Comparison of ENCODE assay signal across 9 mouse cellular contexts in the genomic region with DNA sequence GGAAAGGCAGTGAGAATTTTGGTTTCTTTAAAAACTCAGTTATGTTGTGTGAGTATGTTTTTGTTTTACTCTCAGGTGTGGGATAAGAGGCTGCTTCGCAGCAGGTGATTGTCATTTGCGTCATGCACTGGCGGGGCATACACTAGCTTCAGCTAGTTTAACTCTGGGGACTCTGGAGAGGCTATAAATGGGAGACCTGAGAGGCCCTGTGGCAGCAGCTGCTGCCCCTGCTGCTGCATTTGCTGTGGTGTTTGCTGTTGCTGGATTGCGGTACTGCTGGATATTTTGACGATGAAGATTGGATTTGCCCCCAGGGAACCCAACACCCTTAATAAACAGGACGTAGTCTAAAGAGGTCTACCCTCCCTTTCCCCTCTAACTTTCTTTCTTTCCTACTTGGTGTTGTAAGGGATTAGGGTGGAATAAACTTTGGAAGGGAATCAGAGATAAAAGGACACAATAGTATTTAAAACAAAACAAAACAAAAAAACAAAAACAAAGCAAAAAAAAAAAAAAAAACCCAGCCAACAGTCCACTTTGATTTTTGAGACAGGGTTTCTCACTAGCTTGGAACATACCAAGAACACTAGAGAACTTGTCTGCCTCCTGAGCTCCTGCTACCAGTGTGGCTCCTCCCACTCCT. TPM values are rescaled to one million over a fixed set of nuclear protein-coding genes. Genes with fewer than 3 reads are reported as not detected.
DNase-seq lines count a peak whose midpoint lies in the region; ATAC-seq and TF ChIP-seq lines count a peak whose summit lies in the region.
"Had no signal": no experiment of that assay in that cellular context is flagged by ENCODE, and none has a peak within 500 bp of the region (broad histone marks: within the 10 kb centered on the region; RNA-seq: fewer than 3 reads in every experiment).

No protein-coding gene starts in this region.

- H3K4me2 ChIP-seq in forebrain, embryonic 13.5 days = peak overlapping the region; percentile 62
- peak overlapping the region; percentile 58 for H3K4me2 ChIP-seq in neural tube, embryonic 15.5 days

- H3K27me3 ChIP-seq in forebrain, embryonic 13.5 days = no peaks in the 10 kb centered on the region; the same call in 1 of the 2 replicates
- H3K27me3 ChIP-seq in liver, adult 2 months (ENCODE audit: control insufficient read depth, insufficient read depth, low read length) = no peaks in the 10 kb centered on the region
- H3K27me3 ChIP-seq in neural tube, embryonic 15.5 days (replicated peaks) = no peaks in the 10 kb centered on the region; the same call in 1 of the 2 replicates

- intact Hi-C loops in left cerebral cortex, postnatal 36 days (cut with DNase I) = no loop called here

- H3K79me2 ChIP-seq in liver, adult 2 months (ENCODE audit: control insufficient read depth, insufficient read depth, low read length) = no peaks in the 10 kb centered on the region

- no peak for TF ChIP-seq POLR2A in lung, adult 2 months (IDR thresholded peaks at IDR 0.05; ENCODE audit: borderline replicate concordance, extremely low read depth, low read depth, low read length)
- TF ChIP-seq POLR2A in liver, adult 2 months (IDR thresholded peaks at IDR 0.05; ENCODE audit: extremely low read depth, insufficient read depth, low read length) = no peak

- no peak for DNase-seq in lung, adult 2 months
- no peak for DNase-seq in lung, postnatal 25 days (ENCODE audit: low spot score)
- peak; percentile 17 for DNase-seq in liver, adult 2 months (ENCODE audit: extremely low read depth, low read depth, low spot score)
- DNase-seq in left cerebral cortex, postnatal 36 days (ENCODE audit: low spot score in 2 of 2) = no peak
- no peak for DNase-seq in ovary, adult 18-20 months (ENCODE audit: low spot score)
- no peak for DNase-seq in kidney, postnatal 25 days

- no peaks in the 10 kb centered on the region for H3K9me3 ChIP-seq in forebrain, embryonic 13.5 days (replicated peaks)
- H3K9me3 ChIP-seq in neural tube, embryonic 15.5 days (replicated peaks) = no peaks in the 10 kb centered on the region

- peak; percentile 36; the same call in 1 of the 2 replicates for ATAC-seq in forebrain, embryonic 13.5 days
- no peak for ATAC-seq in neural tube, embryonic 15.5 days (ENCODE audit: low FRiP score)

- no peak overlapping the region for H3K27ac ChIP-seq in forebrain, embryonic 13.5 days
- H3K27ac ChIP-seq in liver, adult 2 months (replicated peaks; ENCODE audit: insufficient read depth, low read depth, low read length) = no peak overlapping the region
- H3K27ac ChIP-seq in neural tube, embryonic 15.5 days (replicated peaks) = no peak overlapping the region
- H3K27ac ChIP-seq: macrophage had no signal

- no peaks in the 10 kb centered on the region; the same call in 1 of the 2 replicates for H3K4me1 ChIP-seq in lung, adult 2 months (ENCODE audit: control insufficient read depth, insufficient read depth, low read length)
- peaks cover 11% of the 10 kb centered on the region; the same call in 1 of the 2 replicates for H3K4me1 ChIP-seq in forebrain, embryonic 13.5 days
- no peaks in the 10 kb centered on the region for H3K4me1 ChIP-seq in liver, adult 2 months (ENCODE audit: control insufficient read depth, insufficient read depth, low read length)
- peaks cover 14% of the 10 kb centered on the region for H3K4me1 ChIP-seq in neural tube, embryonic 15.5 days

- H3K4me3 ChIP-seq in lung, adult 2 months (replicated peaks; ENCODE audit: extremely low read depth, low read depth, low read length) = peak overlapping the region; percentile 32
- H3K4me3 ChIP-seq in forebrain, embryonic 13.5 days = peak overlapping the region; percentile 31
- H3K4me3 ChIP-seq in liver, adult 2 months (ENCODE audit: insufficient read depth, low read depth, low read length) = 0 out of 2 replicates have a peak overlapping the region, but pooled peaks have one; percentile 26
- peak overlapping the region; percentile 29 for H3K4me3 ChIP-seq in neural tube, embryonic 15.5 days (replicated peaks)

- no peaks in the 10 kb centered on the region for H3K36me3 ChIP-seq in forebrain, embryonic 13.5 days (ENCODE audit: poor library complexity, severe bottlenecking)
- H3K36me3 ChIP-seq in liver, adult 2 months (ENCODE audit: control insufficient read depth, insufficient read depth, low read length) = no peaks in the 10 kb centered on the region
- H3K36me3 ChIP-seq in neural tube, embryonic 15.5 days = no peaks in the 10 kb centered on the region

- no peak overlapping the region for H3K9ac ChIP-seq in forebrain, embryonic 13.5 days
- no peak overlapping the region for H3K9ac ChIP-seq in liver, adult 2 months (ENCODE audit: low read depth, low read length)
- H3K9ac ChIP-seq in neural tube, embryonic 15.5 days (replicated peaks) = no peak overlapping the region

- WGBS in lung, adult 2 months = 39% methylated on average over 6 of the region's 6 CpGs
- 37% methylated on average over 6 of the region's 6 CpGs for WGBS in forebrain, embryonic 13.5 days
- 71% methylated on average over 6 of the region's 6 CpGs for WGBS in liver, adult 2 months
- WGBS in neural tube, embryonic 15.5 days = 19% methylated on average over 6 of the region's 6 CpGs

- no peak for TF ChIP-seq CTCF in lung, adult 2 months (IDR thresholded peaks at IDR 0.05; ENCODE audit: insufficient read depth, low read length)
- TF ChIP-seq CTCF in liver, adult 2 months (IDR thresholded peaks at IDR 0.05; ENCODE audit: low read depth, low read length) = no peak

RNA-seq across cellular contexts. Expression of a gene that starts 14.9 kb away (rescaled TPM):
- 4.3 and 4.4 TPM in 2 replicates for polyA plus RNA-seq in lung, adult 2 months (2012; rRNA removed)
- 17.1 and 19.5 TPM in 2 replicates for polyA plus RNA-seq in forebrain, embryonic 13.5 days (2015; fragmentation: Nextera tagmentation; extraction: Ambion mirVana)
- 0.18 and 1.1 TPM in 2 replicates for total RNA-seq in liver, adult 2 months (2014; rRNA removed)
- polyA plus RNA-seq in liver, adult 2 months (2012; rRNA removed) = 0.16 and 0.29 TPM in 2 replicates
- polyA plus RNA-seq in neural tube, embryonic 15.5 days (2015; fragmentation: Nextera tagmentation; extraction: Ambion mirVana) = 20.9 and 25.9 TPM in 2 replicates
- total RNA-seq in left cerebral cortex, postnatal 36 days (2021) = 10 to 100 TPM; 66.2 to 80.7 TPM

RNA-seq across cellular contexts. Expression of a gene that starts 17.4 kb away (rescaled TPM):
- polyA plus RNA-seq in lung, adult 2 months (2012; rRNA removed) = 3.8 and 4.0 TPM in 2 replicates
- 0.06 and 0.10 TPM in 2 replicates for polyA plus RNA-seq in forebrain, embryonic 13.5 days (2015; fragmentation: Nextera tagmentation; extraction: Ambion mirVana)
- total RNA-seq in liver, adult 2 months (2014; rRNA removed) = 0.46 and 0.87 TPM in 2 replicates
- 0.20 and 0.42 TPM in 2 replicates for polyA plus RNA-seq in liver, adult 2 months (2012; rRNA removed)
- polyA plus RNA-seq in neural tube, embryonic 15.5 days (2015; fragmentation: Nextera tagmentation; extraction: Ambion mirVana) = 0.33 and 1.5 TPM in 2 replicates
- total RNA-seq in left cerebral cortex, postnatal 36 days (2021) = 1 to 10 TPM; 3.7 to 7.7 TPM

RNA-seq across cellular contexts. Expression of a gene that starts 58.9 kb away (rescaled TPM):
- 4.7 and 17.3 TPM in 2 replicates for polyA plus RNA-seq in lung, adult 2 months (2012; rRNA removed)
- 0.23 and 1.2 TPM in 2 replicates for polyA plus RNA-seq in forebrain, embryonic 13.5 days (2015; fragmentation: Nextera tagmentation; extraction: Ambion mirVana)
- 54.6 and 199 TPM in 2 replicates for total RNA-seq in liver, adult 2 months (2014; rRNA removed)
- 58.3 and 69.1 TPM in 2 replicates for polyA plus RNA-seq in liver, adult 2 months (2012; rRNA removed)
- 3.1 and 5.8 TPM in 2 replicates for polyA plus RNA-seq in neural tube, embryonic 15.5 days (2015; fragmentation: Nextera tagmentation; extraction: Ambion mirVana)
- 1 to 10 TPM; 3.6 to 4.4 TPM for total RNA-seq in left cerebral cortex, postnatal 36 days (2021)
